Mouse (Mus musculus) kidney, embryonic 16.5 days (tissue): ENCODE results near the gene Egfr. TPM values are rescaled to one million over a fixed set of nuclear protein-coding genes. Genes with fewer than 3 reads are reported as not detected.
A peak's percentile ranks its signal among the peaks of the same experiment; 100 is the strongest.

ENCODE experiments used
- ATAC-seq: fragments of 200-750 bp; cut with Nextera tagmentation; 2 replicates; pipeline ENCODE4 v1.8.0; 2017; ENCODE audit warnings: moderate TSS enrichment; ENCODE audit not compliant: low FRiP score, low TSS enrichment
- H3K27ac ChIP-seq: fragments of 300-500 bp; sonication (generic); 2 replicates; pipeline ENCODE4 v1.5.1; 2014; ENCODE audit warnings: low read length
- H3K27me3 ChIP-seq: fragments of 300-500 bp; sonication (generic); 2 replicates; pipeline ENCODE4 v1.6.1; 2014; ENCODE audit warnings: low read length, control low read depth, mixed read lengths; ENCODE audit not compliant: insufficient read depth
- H3K36me3 ChIP-seq: fragments of 300-500 bp; sonication (generic); 2 replicates; pipeline ENCODE4 v1.6.1; 2014; ENCODE audit warnings: low read length, control low read depth, mixed read lengths; ENCODE audit not compliant: insufficient read depth
- H3K4me1 ChIP-seq: fragments of 300-500 bp; sonication (generic); 2 replicates; pipeline ENCODE4 v1.6.1; 2014; ENCODE audit warnings: low read length, control low read depth, mixed read lengths; ENCODE audit not compliant: insufficient read depth
- H3K4me2 ChIP-seq: fragments of 300-500 bp; sonication (generic); replicated peaks from 2 replicates; pipeline ENCODE4 v1.6.1; 2014; ENCODE audit warnings: low read depth, low read length
- H3K4me3 ChIP-seq: fragments of 300-500 bp; sonication (generic); 2 replicates; pipeline ENCODE4 v1.5.1; 2014; ENCODE audit warnings: mild to moderate bottlenecking, low read length
- H3K9ac ChIP-seq: fragments of 300-500 bp; sonication (generic); replicated peaks from 2 replicates; pipeline ENCODE4 v1.6.1; 2014; ENCODE audit warnings: low read length
- H3K9me3 ChIP-seq: fragments of 300-500 bp; sonication (generic); 2 replicates; pipeline ENCODE4 v1.6.1; 2016; ENCODE audit warnings: low read length, control low read depth
- WGBS: fragments of 180-500 bp; shearing (Covaris S2); extraction: QIAGEN DNeasy Blood & Tissue Kit; methylation state at CpG from one replicate; pipeline ENCODE4 v1.1.7; 2014; 5-methylcytosine and 5-hydroxymethylcytosine counted together
- polyA plus RNA-seq: library from polyadenylated mRNA; unstranded; fragments of >200 nt; fragmentation: Nextera tagmentation; extraction: Ambion mirVana; gene quantifications from 2 replicates; pipeline ENCODE4 v1.2.1, GENCODE M21; 2015

The Egfr gene
- polyA plus RNA-seq, 1 experiment from 2014 or later: 4.0 TPM

DNA sequence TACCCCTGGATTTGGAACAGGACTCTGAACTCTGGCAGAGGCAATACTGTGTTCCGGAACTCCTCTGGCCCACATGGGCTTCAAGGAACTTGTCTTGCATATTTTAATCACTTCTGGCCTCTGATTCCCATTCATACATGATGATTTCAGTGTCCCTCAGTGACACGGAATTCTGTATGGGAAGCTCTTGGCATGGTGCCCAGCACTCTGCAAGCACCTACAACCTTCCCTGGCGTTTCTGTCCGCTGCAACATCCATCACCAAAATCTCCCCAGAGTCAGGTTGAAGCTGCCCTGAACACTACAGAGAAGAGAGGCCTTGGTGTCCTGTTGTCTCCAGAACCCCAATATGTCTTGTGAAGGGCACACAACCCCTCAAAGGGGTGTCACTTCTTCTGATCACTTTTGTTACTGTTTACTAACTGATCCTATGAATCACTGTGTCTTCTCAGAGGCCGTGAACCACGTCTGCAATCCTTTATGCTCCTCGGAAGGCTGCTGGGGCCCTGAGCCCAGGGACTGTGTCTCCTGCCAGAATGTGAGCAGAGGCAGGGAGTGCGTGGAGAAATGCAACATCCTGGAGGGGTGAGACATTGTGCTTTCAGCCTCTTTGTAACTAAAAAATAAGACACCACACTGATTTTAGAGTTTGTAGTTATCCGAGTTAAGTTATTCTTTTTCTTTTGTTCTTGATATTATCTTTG, 125.8 kb downstream of the Egfr start:
- Histone ChIP-seq H3K4me3 (no peak overlapping the region), H3K9ac (no peak overlapping the region), H3K27ac (no peak overlapping the region), H3K9me3 (no peaks in the 10 kb centered on the region), H3K36me3 (no peaks in the 10 kb centered on the region), H3K27me3 (no peaks in the 10 kb centered on the region), H3K4me1 (0 out of 2 replicates have a peak, but pooled peaks cover 4% of the 10 kb centered on the region), H3K4me2 (no peak overlapping the region)
- ATAC-seq: no peak
- 51% methylated on average over 9 of the region's 9 CpGs for WGBS

DNA sequence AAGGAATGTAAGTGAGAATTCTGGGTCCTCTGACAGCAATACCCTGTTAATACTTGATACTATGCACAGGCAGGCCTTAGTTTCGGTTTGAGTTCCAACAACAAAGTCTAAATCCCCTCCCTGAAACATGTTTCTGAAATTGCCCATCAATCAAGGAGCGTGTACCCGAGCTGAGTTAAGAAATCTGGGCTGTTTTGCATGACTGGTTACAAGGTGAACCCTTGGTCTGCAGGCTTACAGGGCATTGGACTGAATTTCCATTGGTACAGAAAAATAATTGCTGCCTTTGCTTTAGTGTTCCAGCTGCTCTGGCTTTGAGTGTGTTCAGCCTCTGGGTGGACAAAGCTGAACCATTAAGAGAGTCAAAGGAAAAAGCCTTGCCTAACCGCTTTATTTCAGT, 129.9 kb downstream of the Egfr start:
- no peak overlapping the region for H3K4me3 ChIP-seq
- peak overlapping the region; percentile 81 for H3K27ac ChIP-seq
- H3K9me3 ChIP-seq: no peaks in the 10 kb centered on the region
- ATAC-seq: peak; percentile 81
- H3K36me3 ChIP-seq: no peaks in the 10 kb centered on the region
- no peak overlapping the region for H3K9ac ChIP-seq
- WGBS: 37% methylated on average over 4 of the region's 4 CpGs
- no peaks in the 10 kb centered on the region for H3K27me3 ChIP-seq
- no peak overlapping the region for H3K4me2 ChIP-seq
- H3K4me1 ChIP-seq: 0 out of 2 replicates have a peak, but pooled peaks cover 4% of the 10 kb centered on the region

DNA sequence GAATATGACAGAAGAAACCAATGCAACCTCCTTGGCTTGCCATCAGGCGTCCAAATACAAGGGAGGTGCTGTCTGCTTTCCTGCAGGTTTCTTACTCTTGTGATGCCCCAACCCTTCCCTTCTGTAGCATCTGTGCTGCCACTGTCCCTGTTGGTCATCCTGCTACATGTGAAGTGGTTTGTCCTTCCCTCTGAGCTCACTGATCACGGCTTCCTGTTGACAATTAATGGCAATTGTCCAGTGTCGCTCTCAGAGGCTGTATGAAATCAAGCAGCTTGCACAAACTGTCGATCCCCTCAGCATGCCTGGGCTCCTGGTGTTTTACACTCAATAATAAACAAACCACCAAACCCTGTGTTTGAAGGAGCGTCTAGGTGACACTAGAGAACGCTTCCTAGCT, 134.1 kb downstream of the Egfr start:
- Histone ChIP-seq H3K27ac (no peak overlapping the region), H3K4me1 (0 out of 2 replicates have a peak, but pooled peaks cover 4% of the 10 kb centered on the region), H3K9me3 (no peaks in the 10 kb centered on the region), H3K4me3 (no peak overlapping the region), H3K4me2 (no peak overlapping the region), H3K36me3 (no peaks in the 10 kb centered on the region), H3K9ac (no peak overlapping the region), H3K27me3 (no peaks in the 10 kb centered on the region)
- no peak for ATAC-seq
- WGBS: 71% methylated on average over 6 of the region's 6 CpGs

DNA sequence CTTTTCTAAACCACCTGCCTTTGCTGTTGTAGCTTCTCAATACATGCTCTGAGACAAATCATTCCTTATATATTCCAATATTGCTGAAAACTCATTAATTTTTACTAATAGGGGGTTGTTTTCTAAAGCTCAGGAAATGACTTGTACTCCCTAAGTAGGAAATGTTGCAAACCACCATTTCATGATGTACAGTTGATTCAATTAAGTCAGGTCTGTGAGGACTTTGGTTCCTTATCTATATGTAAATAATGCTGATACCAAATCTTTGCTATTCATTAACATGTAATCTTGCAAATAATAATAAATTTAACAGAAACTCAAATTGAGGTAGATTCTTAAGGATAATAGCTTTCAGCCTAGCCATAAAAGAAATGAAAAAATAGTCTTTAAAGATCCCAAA, 136.1 kb downstream of the Egfr start:
- Histone ChIP-seq H3K27me3 (no peaks in the 10 kb centered on the region), H3K4me3 (no peak overlapping the region), H3K9ac (no peak overlapping the region), H3K9me3 (no peaks in the 10 kb centered on the region), H3K27ac (no peak overlapping the region), H3K4me2 (no peak overlapping the region), H3K36me3 (no peaks in the 10 kb centered on the region), H3K4me1 (no peaks in the 10 kb centered on the region)
- ATAC-seq: no peak

DNA sequence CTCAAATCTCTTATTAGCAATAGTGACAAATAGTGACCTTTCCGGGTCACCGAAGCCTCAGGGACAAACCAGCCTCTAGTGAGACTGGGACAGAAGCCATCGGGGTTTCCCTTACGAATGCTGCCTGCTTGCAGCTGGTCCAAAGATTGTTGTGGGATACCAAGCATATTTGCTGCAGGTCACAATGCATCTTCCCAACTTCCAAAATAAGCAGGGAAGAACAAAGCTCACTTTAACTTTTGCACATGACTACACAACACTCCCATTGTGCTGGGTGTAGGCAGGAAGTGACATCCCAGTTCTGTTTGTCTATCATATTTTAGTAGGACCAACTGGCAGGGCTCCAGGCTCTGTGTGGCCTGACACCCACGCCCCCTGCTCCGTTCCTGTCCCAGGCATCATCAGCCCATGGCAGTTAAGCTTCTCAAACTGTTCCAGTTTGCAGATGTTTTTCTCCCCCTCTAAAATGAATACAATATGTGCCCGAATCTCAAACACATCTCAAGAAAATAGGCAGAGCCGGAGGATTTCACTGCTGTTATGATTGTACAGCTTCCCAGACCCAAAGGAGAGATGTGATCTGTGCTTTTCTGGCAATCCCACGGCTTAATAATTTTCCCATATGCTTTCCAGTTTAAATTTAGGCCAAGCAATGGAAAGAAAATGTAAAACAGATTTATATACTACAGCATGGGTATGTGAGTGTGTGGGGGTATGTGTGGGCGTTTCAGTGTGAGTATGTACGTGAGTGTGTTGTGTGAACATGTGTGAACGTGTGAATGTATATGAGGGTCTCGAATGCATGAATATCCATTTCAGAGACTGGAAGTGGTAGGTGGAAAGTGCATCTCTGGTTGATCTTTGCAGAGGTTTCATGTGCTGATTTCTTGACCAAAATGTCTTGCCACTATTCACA, 143.7 kb downstream of the Egfr start:
- Histone ChIP-seq H3K27ac (no peak overlapping the region), H3K27me3 (no peaks in the 10 kb centered on the region), H3K4me2 (no peak overlapping the region), H3K36me3 (no peaks in the 10 kb centered on the region), H3K4me1 (no peaks in the 10 kb centered on the region), H3K9ac (no peak overlapping the region), H3K9me3 (no peaks in the 10 kb centered on the region), H3K4me3 (no peak overlapping the region)
- ATAC-seq: peak; percentile 70
- 70% methylated on average over 13 of the region's 13 CpGs for WGBS

DNA sequence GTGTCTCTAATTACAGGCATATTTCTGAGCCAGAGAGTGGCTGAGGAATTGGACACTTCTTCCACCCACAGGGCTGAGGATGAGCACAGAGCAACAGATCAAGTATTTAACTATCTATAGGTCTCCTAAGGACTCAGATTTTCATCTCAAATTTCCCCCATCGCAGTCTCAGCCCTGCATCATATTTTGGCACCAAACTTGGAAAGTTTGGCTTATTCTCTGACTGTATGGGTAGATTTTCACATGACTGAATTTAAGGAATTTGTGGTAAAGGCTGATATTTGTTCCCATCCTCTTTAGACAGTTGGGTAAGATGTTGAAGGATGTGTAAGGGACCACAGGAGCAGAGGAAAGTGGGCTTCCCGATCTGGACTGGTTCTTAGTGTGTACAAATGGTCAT, 145.7 kb downstream of the Egfr start:
- Histone ChIP-seq H3K27ac (no peak overlapping the region), H3K4me1 (no peaks in the 10 kb centered on the region), H3K9ac (no peak overlapping the region), H3K36me3 (no peaks in the 10 kb centered on the region), H3K9me3 (no peaks in the 10 kb centered on the region), H3K27me3 (no peaks in the 10 kb centered on the region), H3K4me2 (no peak overlapping the region), H3K4me3 (no peak overlapping the region)
- 85% methylated on average over 2 of the region's 2 CpGs for WGBS
- ATAC-seq: no peak

DNA sequence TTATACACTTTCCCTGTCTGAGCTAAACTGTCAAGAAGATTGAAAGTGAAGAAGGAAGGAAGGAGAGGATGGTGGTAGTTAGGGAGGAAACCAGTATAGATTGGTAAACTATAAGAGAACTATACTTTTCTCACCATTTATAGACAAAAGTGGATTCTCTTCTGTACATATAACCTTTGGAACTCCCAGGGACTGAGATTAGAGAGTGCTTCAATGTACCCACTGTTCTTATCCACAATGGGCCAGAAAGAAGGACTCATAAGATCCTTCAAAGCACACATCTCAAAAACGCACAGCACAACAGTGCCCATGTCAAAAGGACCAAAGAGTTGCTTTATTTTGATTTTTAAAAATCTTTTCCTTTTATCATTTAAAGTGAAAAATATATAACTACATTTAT, 148.2 kb downstream of the Egfr start:
- Histone ChIP-seq H3K4me3 (no peak overlapping the region), H3K27me3 (no peaks in the 10 kb centered on the region), H3K9ac (no peak overlapping the region), H3K9me3 (no peaks in the 10 kb centered on the region), H3K4me2 (no peak overlapping the region), H3K36me3 (no peaks in the 10 kb centered on the region), H3K27ac (no peak overlapping the region), H3K4me1 (no peaks in the 10 kb centered on the region)
- 89% methylated on average over 1 of the region's 1 CpGs for WGBS
- no peak for ATAC-seq

DNA sequence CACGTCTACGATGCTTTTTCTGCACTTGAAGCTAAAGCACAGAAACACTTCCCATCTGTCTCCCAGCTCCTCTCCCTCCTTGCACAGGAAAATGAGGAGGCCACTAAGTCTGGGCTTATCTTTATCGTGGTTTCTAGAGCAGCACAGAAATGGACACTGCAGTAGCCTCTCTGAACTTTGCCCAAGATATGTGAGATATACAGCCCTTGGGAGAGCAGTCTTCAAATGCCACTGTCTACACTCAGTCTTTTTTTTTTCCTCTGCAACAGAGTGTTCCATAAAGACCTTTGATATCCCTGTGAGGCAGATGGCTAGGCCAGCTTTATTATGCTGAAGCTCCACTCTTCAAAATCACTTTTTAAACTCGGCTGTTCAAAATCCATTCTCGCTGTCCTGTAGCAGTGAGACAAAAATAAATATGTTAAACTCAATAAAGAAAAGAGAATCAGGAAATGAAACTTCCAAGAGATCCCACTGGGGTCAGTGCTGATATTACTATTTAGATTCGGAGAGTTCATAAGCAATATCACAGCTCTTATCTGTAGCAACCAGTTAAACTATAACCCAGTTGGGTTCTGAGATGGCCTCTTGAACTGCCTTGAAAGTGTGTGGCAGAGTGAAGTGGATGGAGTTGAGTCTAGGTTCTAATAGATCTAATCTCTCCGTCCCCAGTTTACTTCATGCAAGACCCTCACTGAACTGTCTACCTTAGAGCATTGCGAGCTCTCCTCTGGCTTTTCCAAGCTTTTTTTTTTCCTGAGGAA, 148.8 kb downstream of the Egfr start:
- H3K9me3 ChIP-seq: no peaks in the 10 kb centered on the region
- no peak overlapping the region for H3K27ac ChIP-seq
- no peaks in the 10 kb centered on the region for H3K36me3 ChIP-seq
- H3K4me2 ChIP-seq: no peak overlapping the region
- no peak for ATAC-seq
- H3K27me3 ChIP-seq: no peaks in the 10 kb centered on the region
- H3K9ac ChIP-seq: no peak overlapping the region
- H3K4me1 ChIP-seq: no peaks in the 10 kb centered on the region
- 76% methylated on average over 8 of the region's 8 CpGs for WGBS
- no peak overlapping the region for H3K4me3 ChIP-seq

DNA sequence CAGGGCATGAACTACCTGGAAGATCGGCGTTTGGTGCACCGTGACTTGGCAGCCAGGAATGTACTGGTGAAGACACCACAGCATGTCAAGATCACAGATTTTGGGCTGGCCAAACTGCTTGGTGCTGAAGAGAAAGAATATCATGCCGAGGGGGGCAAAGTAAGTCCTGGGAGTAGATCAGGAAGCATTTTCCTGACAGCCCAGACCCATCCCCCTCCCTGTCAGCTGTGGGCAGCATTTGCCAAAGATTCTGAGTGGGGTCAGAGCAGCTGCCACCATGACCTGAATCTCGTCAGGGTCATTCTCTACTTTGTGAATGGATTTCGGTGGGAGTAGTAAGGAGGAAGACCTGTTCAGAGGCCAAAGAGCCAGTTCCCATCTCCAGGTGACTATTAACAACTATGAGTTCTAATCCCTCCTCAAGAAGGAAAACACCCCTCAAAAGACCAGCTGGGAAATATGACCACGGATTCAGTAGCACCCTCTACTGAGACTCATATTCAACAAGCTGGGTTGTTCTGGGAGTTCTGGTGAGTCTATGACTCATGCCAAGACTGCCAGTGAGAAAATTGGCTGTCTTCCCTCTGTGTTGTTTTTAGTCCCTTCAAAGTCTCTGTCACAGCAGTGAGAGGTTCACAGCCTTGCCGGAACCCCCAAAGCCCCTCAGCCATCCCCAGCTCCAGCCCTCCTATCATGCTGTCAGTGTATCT, 152.5 kb downstream of the Egfr start:
- H3K27me3 ChIP-seq: no peaks in the 10 kb centered on the region
- H3K27ac ChIP-seq: no peak overlapping the region
- WGBS: 73% methylated on average over 8 of the region's 8 CpGs
- H3K4me2 ChIP-seq: no peak overlapping the region
- no peaks in the 10 kb centered on the region for H3K36me3 ChIP-seq
- H3K4me1 ChIP-seq: no peaks in the 10 kb centered on the region
- no peak overlapping the region for H3K4me3 ChIP-seq
- no peak overlapping the region for H3K9ac ChIP-seq
- H3K9me3 ChIP-seq: no peaks in the 10 kb centered on the region
- no peak for ATAC-seq
